Mouse (Mus musculus): ENCODE results near the gene Tmem115.

Gene Tmem115

GRCm38 (mm10) chr9:107533791-107534407 lies at the start of gene Tmem115:
Gene Tmem115, plus strand, starts transcription at chr9:107533945.
- peak; percentile 91 for DNase-seq (ENCODE audit: low read depth, low spot score)

- DNase-seq (ENCODE audit: low read depth, low spot score) = no peak
Measured at GRCm38 (mm10) chr9:107484302-107484701, 49.4 kb upstream of the Tmem115 start.

GRCm38 (mm10) chr9:107484766-107485165 lies 49.0 kb upstream of the Tmem115 start:
- DNase-seq (ENCODE audit: low read depth, low spot score) = no peak

- no peak for DNase-seq (ENCODE audit: low read depth, low spot score)
Measured at GRCm38 (mm10) chr9:107486086-107486485, 47.7 kb upstream of the Tmem115 start.

- peak; percentile 51 for DNase-seq (ENCODE audit: low read depth, low spot score)
Measured at GRCm38 (mm10) chr9:107486507-107487225, 47.1 kb upstream of the Tmem115 start.

- DNase-seq (ENCODE audit: low read depth, low spot score) = no peak
Measured at GRCm38 (mm10) chr9:107490146-107490545, 43.6 kb upstream of the Tmem115 start.

- no peak for DNase-seq (ENCODE audit: low read depth, low spot score)
Measured at GRCm38 (mm10) chr9:107490625-107491024, 43.1 kb upstream of the Tmem115 start.

GRCm38 (mm10) chr9:107493511-107493910 lies 40.2 kb upstream of the Tmem115 start:
- DNase-seq (ENCODE audit: low read depth, low spot score) = no peak

GRCm38 (mm10) chr9:107494238-107494637 lies 39.5 kb upstream of the Tmem115 start:
- DNase-seq (ENCODE audit: low read depth, low spot score) = no peak

- DNase-seq (ENCODE audit: low read depth, low spot score) = no peak
Measured at GRCm38 (mm10) chr9:107496359-107496758, 37.4 kb upstream of the Tmem115 start.

GRCm38 (mm10) chr9:107500708-107501286 lies 32.9 kb upstream of the Tmem115 start:
- DNase-seq (ENCODE audit: low read depth, low spot score) = no peak

GRCm38 (mm10) chr9:107502131-107502846 lies 31.5 kb upstream of the Tmem115 start:
- no peak for DNase-seq (ENCODE audit: low read depth, low spot score)

GRCm38 (mm10) chr9:107504662-107505537 lies 28.8 kb upstream of the Tmem115 start:
- DNase-seq (ENCODE audit: low read depth, low spot score) = no peak

GRCm38 (mm10) chr9:107508266-107508665 lies 25.5 kb upstream of the Tmem115 start:
- no peak for DNase-seq (ENCODE audit: low read depth, low spot score)

GRCm38 (mm10) chr9:107510384-107511100 lies 23.2 kb upstream of the Tmem115 start:
- DNase-seq (ENCODE audit: low read depth, low spot score) = no peak

GRCm38 (mm10) chr9:107511436-107511835 lies 22.3 kb upstream of the Tmem115 start:
- no peak for DNase-seq (ENCODE audit: low read depth, low spot score)

GRCm38 (mm10) chr9:107512326-107512725 lies 21.4 kb upstream of the Tmem115 start:
- no peak for DNase-seq (ENCODE audit: low read depth, low spot score)

- DNase-seq (ENCODE audit: low read depth, low spot score) = peak; percentile 68
Measured at GRCm38 (mm10) chr9:107514303-107514955, 19.3 kb upstream of the Tmem115 start.

GRCm38 (mm10) chr9:107520331-107520730 lies 13.4 kb upstream of the Tmem115 start:
- no peak for DNase-seq (ENCODE audit: low read depth, low spot score)

GRCm38 (mm10) chr9:107521190-107521589 lies 12.6 kb upstream of the Tmem115 start:
- no peak for DNase-seq (ENCODE audit: low read depth, low spot score)

All from embryo, embryonic 11.5 days (tissue).